Mouse (Mus musculus): ENCODE measurements at regions not wholly inside any gene's neighbourhood (a gene's known extent, or its start where the extent isn't known, plus 50 kb on each side); places are given as distances from the start of the nearest gene placed in this dataset.

DNA sequence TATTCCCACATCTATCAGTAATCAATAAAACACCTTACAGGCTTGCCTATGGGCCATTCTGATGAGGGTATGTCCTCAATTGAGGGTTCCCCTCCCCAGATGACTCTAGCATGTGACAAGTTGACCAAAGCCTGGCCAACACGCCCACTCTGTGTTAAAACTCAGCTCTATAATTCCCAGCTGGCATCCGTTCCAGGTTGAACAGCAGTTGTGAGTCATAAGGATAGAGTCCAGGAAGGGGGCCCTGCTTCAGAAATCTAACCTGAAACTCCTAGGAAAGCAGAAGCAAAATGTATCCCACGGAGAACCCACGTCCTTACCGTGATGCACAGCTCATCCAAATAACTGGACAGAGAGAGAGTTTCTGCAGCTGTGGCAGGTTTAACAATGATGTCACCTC is 147.2 kb upstream of the Ipo5 start:
- TF ChIP-seq ZNF384 (IDR thresholded peaks at IDR 0.05; ENCODE audit: low read depth, low read length) (no peak), HCFC1 (IDR thresholded peaks at IDR 0.05; ENCODE audit: borderline replicate concordance, insufficient read depth, low read length) (no peak), CHD2 (IDR thresholded peaks at IDR 0.05; ENCODE audit: low read depth, low read length) (no peak)
